Mouse (Mus musculus) cerebellum, adult 2 months (tissue): Measurements from ENCODE around the gene Mapk10.

Experiments used
- CTCF ChIP-seq: fragments of 200-500 bp; IDR thresholded peaks from 2 replicates; pipeline ENCODE4 v1.5.1; 2011; ENCODE audit warnings: low read depth, mild to moderate bottlenecking, control low read depth, low read length, moderate library complexity, borderline replicate concordance; ENCODE audit not compliant: insufficient read depth
- POLR2A ChIP-seq: fragments of 200-500 bp; IDR thresholded peaks from 2 replicates; pipeline ENCODE4 v1.6.1; 2011; ENCODE audit warnings: low read length, control low read depth, borderline replicate concordance; ENCODE audit not compliant: insufficient read depth

- TF ChIP-seq CTCF (no peak), POLR2A (no peak)
Measured at GRCm38 (mm10) chr5:102977138-102977537, 234.0 kb downstream of the Mapk10 start.
